Mouse (Mus musculus): ENCODE results near the gene Spx.

GRCm38 (mm10) chr6:142451381-142451780, 38.1 kb downstream of the Spx start:
- TF ChIP-seq CTCF (IDR thresholded peaks at IDR 0.05; ENCODE audit: low read depth, low read length) (no peak), POLR2A (IDR thresholded peaks at IDR 0.05; ENCODE audit: borderline replicate concordance, low read depth, low read length) (no peak)

Data from bone marrow macrophage, adult 2 months (primary cell).